Mouse (Mus musculus): ENCODE measurements around the gene B130006D01Rik. TPM values are rescaled to one million over a fixed set of nuclear protein-coding genes. Genes with fewer than 3 reads are reported as not detected.

B130006D01Rik gene
- total and polyA plus RNA-seq, 3 experiments, result 0.10 to 0.38 (median 0.15) TPM

DNA sequence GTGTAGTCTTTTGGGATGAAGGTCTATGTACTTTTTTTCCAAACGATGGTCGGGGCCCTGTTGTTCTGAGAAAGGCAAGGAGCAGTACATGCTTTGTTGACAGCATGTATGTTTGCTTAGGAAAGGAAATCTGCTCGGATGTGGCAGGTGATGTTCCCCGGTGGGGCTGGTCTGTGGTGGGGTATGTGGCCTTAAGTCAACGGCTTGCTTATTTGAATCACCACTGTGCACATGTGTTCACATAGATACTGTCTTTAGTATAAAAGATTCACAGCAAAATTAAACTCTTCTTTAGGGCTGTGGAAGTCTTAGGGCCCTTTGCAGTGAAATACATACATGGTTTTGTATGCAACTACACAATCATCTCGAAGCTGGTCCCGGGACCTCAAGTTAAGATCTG, 9.0 kb upstream of the B130006D01Rik start:
- H3K79me2 ChIP-seq (replicated peaks; ENCODE audit: control insufficient read depth, extremely low read depth, insufficient read depth, poor library complexity, severe bottlenecking), result peaks cover 28% of the 10 kb centered on the region
- peaks cover 2% of the 10 kb centered on the region for H3K27me3 ChIP-seq (replicated peaks)
- H3K4me3 ChIP-seq (replicated peaks in 1 of 3; ENCODE audit: low read depth in 2 of 3, low read length in 2 of 3, poor library complexity in 1 of 3), result peak overlapping the region; percentile 89 to 92 (median 90)
- H3K36me3 ChIP-seq (replicated peaks in 1 of 2; ENCODE audit: control insufficient read depth in 1 of 2, insufficient read depth in 1 of 2, low read length in 1 of 2), result peaks cover 0 to 4% of the 10 kb centered on the region in 2 experiments
- H3K9ac ChIP-seq (ENCODE audit: insufficient read depth, low read depth), result peak overlapping the region; percentile 89
- dilution Hi-C loops (cut with MboI; ENCODE audit: extremely low pct_ligation_motif_present, extremely low pct_unique_long_range_greater_than_20kb, low sequenced_read_pairs) (no loop called here), in situ Hi-C loops (cut with MboI; ENCODE audit: low pct_ligation_motif_present, low pct_unique_long_range_greater_than_20kb, low sequenced_read_pairs) (no loop called here)
- H3K4me2 ChIP-seq (ENCODE audit: insufficient read depth, low read depth, poor library complexity, severe bottlenecking), result peak overlapping the region; percentile 99
- no peak overlapping the region for H3K27ac ChIP-seq (ENCODE audit: insufficient read depth, low read depth)
- TF ChIP-seq MXI1 (IDR thresholded peaks at IDR 0.05; ENCODE audit: low read depth, low read length) (no peak), TCF12 (IDR thresholded peaks at IDR 0.05; ENCODE audit: low read depth, low read length) (no peak), ZC3H11A (IDR thresholded peaks at IDR 0.05; ENCODE audit: low read depth, low read length) (no peak), ZKSCAN1 (IDR thresholded peaks at IDR 0.05; ENCODE audit: borderline replicate concordance, low read depth, low read length) (no peak), TBP (conservative IDR thresholded peaks at IDR 0.05; ENCODE audit: low read depth, low read length) (no peak), JUN (IDR thresholded peaks at IDR 0.05; ENCODE audit: insufficient read depth, low read depth, low read length) (no peak), KAT2A (IDR thresholded peaks at IDR 0.05; ENCODE audit: insufficient replicate concordance, low read length) (no peak), CHD1 (IDR thresholded peaks at IDR 0.05; ENCODE audit: low read depth, low read length) (no peak), ZNF384 (IDR thresholded peaks at IDR 0.05; ENCODE audit: low read depth, low read length) (no peak), ETS1 (conservative IDR thresholded peaks at IDR 0.05; ENCODE audit: low read depth, low read length) (no peak), ELF1 (IDR thresholded peaks at IDR 0.05; ENCODE audit: low read depth, low read length) (no peak), UBTF (IDR thresholded peaks at IDR 0.05; ENCODE audit: low read depth, low read length) (no peak)
- H3K9me3 ChIP-seq (replicated peaks; ENCODE audit: low read length), result no peaks in the 10 kb centered on the region
- no peak for DNase-seq (ENCODE audit: extremely low read depth)
- peaks cover 6 to 33% of the 10 kb centered on the region in 2 experiments; a peak in 3 of 4 replicates for H3K4me1 ChIP-seq (ENCODE audit: control insufficient read depth in 1 of 2, insufficient read depth in 2 of 2)

DNA sequence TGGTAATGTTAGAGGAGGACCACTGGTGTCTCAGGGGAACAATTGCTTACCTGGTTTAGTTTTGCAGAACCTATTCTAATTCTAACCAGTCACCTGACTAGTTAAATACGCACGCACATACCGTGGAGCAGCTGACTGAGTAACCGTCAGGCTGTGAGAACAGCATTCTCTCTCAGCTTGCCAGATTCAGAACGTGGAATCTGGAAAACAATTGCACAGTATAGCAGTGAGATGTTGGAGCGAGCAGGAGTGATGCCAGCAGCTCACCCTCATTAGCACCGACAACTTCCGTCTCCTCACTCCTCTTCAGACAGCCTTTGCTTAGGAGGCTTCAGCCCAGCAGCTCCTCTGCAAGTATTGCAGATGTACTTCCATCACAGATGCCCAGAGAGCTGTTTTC, 7.3 kb upstream of the B130006D01Rik start:
- in situ Hi-C loops (cut with MboI; ENCODE audit: low pct_ligation_motif_present, low pct_unique_long_range_greater_than_20kb, low sequenced_read_pairs), result no loop called here
- H3K4me2 ChIP-seq (ENCODE audit: insufficient read depth, low read depth, poor library complexity, severe bottlenecking), result no peak overlapping the region
- H3K4me1 ChIP-seq (ENCODE audit: control insufficient read depth in 1 of 2, insufficient read depth in 2 of 2), result peaks cover 6 to 35% of the 10 kb centered on the region in 2 experiments; a peak in 3 of 4 replicates

DNA sequence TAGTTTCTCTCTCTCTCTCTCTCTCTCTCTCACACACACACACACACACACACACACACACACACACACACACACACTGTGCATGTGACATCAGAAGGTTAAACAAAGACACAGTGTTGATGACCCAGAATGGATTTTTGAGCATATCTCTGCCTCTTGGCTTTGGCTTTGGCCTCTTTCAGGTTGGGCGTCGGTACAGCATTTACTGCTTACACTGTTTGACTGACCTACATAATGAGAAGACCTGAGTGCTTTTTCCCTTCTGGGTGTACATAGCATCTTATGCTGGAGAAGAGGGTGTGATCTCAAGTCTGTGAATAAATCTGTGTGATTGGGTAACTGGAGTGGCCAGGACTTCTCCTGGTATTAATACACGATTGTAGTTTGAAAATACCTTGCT, 4.0 kb upstream of the B130006D01Rik start:
- Histone ChIP-seq H3K4me3 (replicated peaks in 1 of 3; ENCODE audit: low read depth in 2 of 3, low read length in 2 of 3, poor library complexity in 1 of 3) (no peak overlapping the region), H3K9ac (ENCODE audit: insufficient read depth, low read depth) (no peak overlapping the region), H3K27ac (ENCODE audit: insufficient read depth, low read depth) (no peak overlapping the region), H3K27me3 (replicated peaks) (no peaks in the 10 kb centered on the region), H3K9me3 (replicated peaks; ENCODE audit: low read length) (no peaks in the 10 kb centered on the region), H3K4me2 (ENCODE audit: insufficient read depth, low read depth, poor library complexity, severe bottlenecking) (no peak overlapping the region), H3K79me2 (replicated peaks; ENCODE audit: control insufficient read depth, extremely low read depth, insufficient read depth, poor library complexity, severe bottlenecking) (peaks cover 26% of the 10 kb centered on the region), H3K4me1 (ENCODE audit: control insufficient read depth in 1 of 2, insufficient read depth in 2 of 2) (peaks cover under 1 to 22% of the 10 kb centered on the region in 2 experiments; a peak in 2 of 4 replicates), H3K36me3 (replicated peaks in 1 of 2; ENCODE audit: control insufficient read depth in 1 of 2, insufficient read depth in 1 of 2, low read length in 1 of 2) (peaks cover 0 to 12% of the 10 kb centered on the region in 2 experiments)
- TF ChIP-seq RCOR1 (conservative IDR thresholded peaks at IDR 0.05; ENCODE audit: low read depth, low read length) (no peak), ZNF384 (IDR thresholded peaks at IDR 0.05; ENCODE audit: low read depth, low read length) (no peak), NRF1 (IDR thresholded peaks at IDR 0.05; ENCODE audit: low read depth, low read length) (no peak), ZMIZ1 (IDR thresholded peaks at IDR 0.05; ENCODE audit: low read depth, low read length) (no peak), ELF1 (IDR thresholded peaks at IDR 0.05; ENCODE audit: low read depth, low read length) (no peak), BHLHE40 (IDR thresholded peaks at IDR 0.05; ENCODE audit: low read depth, low read length) (no peak), CTCF (conservative IDR thresholded peaks at IDR 0.05 in 1 of 2, IDR thresholded peaks at IDR 0.05 in 1 of 2; ENCODE audit: low read depth in 2 of 2, low read length in 2 of 2) (no peak), ETS1 (conservative IDR thresholded peaks at IDR 0.05; ENCODE audit: low read depth, low read length) (no peak), MAFK (IDR thresholded peaks at IDR 0.05; ENCODE audit: insufficient replicate concordance, low read length) (no peak), USF2 (conservative IDR thresholded peaks at IDR 0.05; ENCODE audit: low read depth, low read length) (no peak), CHD1 (IDR thresholded peaks at IDR 0.05; ENCODE audit: low read depth, low read length) (no peak), MAX (IDR thresholded peaks at IDR 0.05; ENCODE audit: low read length) (no peak), MYC (IDR thresholded peaks at IDR 0.05; ENCODE audit: low read depth, low read length) (no peak), POLR2A (IDR thresholded peaks at IDR 0.05; ENCODE audit: low read depth, low read length) (no peak)
- dilution Hi-C loops (cut with MboI; ENCODE audit: extremely low pct_ligation_motif_present, extremely low pct_unique_long_range_greater_than_20kb, low sequenced_read_pairs) (no loop called here), in situ Hi-C loops (cut with MboI; ENCODE audit: low pct_ligation_motif_present, low pct_unique_long_range_greater_than_20kb, low sequenced_read_pairs) (no loop called here)
- DNase-seq (ENCODE audit: extremely low read depth), result no peak

More for the DNA sequence above, 7.3 kb upstream of the B130006D01Rik start:
- H3K9ac ChIP-seq (ENCODE audit: insufficient read depth, low read depth), result no peak overlapping the region
- TF ChIP-seq BHLHE40 (IDR thresholded peaks at IDR 0.05; ENCODE audit: low read depth, low read length) (0 out of 2 replicates have a peak, but pooled peaks have one; percentile 7), MAFK (IDR thresholded peaks at IDR 0.05; ENCODE audit: insufficient replicate concordance, low read length) (no peak)
- H3K36me3 ChIP-seq (replicated peaks in 1 of 2; ENCODE audit: control insufficient read depth in 1 of 2, insufficient read depth in 1 of 2, low read length in 1 of 2), result peaks cover 0 to 6% of the 10 kb centered on the region in 2 experiments
- dilution Hi-C loops (cut with MboI; ENCODE audit: extremely low pct_ligation_motif_present, extremely low pct_unique_long_range_greater_than_20kb, low sequenced_read_pairs), result no loop called here
- H3K27ac ChIP-seq (ENCODE audit: insufficient read depth, low read depth), result no peak overlapping the region
- peaks cover 31% of the 10 kb centered on the region for H3K79me2 ChIP-seq (replicated peaks; ENCODE audit: control insufficient read depth, extremely low read depth, insufficient read depth, poor library complexity, severe bottlenecking)
- H3K4me3 ChIP-seq (replicated peaks in 1 of 3; ENCODE audit: low read depth in 2 of 3, low read length in 2 of 3, poor library complexity in 1 of 3), result no peak overlapping the region
- no peaks in the 10 kb centered on the region for H3K27me3 ChIP-seq (replicated peaks)
- no peak for DNase-seq (ENCODE audit: extremely low read depth)
- H3K9me3 ChIP-seq (replicated peaks; ENCODE audit: low read length), result no peaks in the 10 kb centered on the region

All from CH12.LX (cell line).